Mouse (Mus musculus) midbrain, embryonic 16.5 days (tissue): ENCODE measurements around the gene Stxbp6. TPM values are rescaled to one million over a fixed set of nuclear protein-coding genes. Genes with fewer than 3 reads are reported as not detected.

ENCODE experiments used
- ATAC-seq: fragments of 200-750 bp; cut with Nextera tagmentation; 2 replicates; pipeline ENCODE4 v1.8.0; 2017; ENCODE audit warnings: moderate TSS enrichment
- H3K27ac ChIP-seq: fragments of 300-500 bp; sonication (generic); 2 replicates; pipeline ENCODE4 v1.5.1; 2014; ENCODE audit warnings: mild to moderate bottlenecking, low read length, mixed read lengths
- H3K27me3 ChIP-seq: fragments of 300-500 bp; sonication (generic); 2 replicates; pipeline ENCODE4 v1.6.1; 2014; ENCODE audit warnings: low read depth, low read length, mixed read lengths; ENCODE audit not compliant: control insufficient read depth, insufficient read depth
- H3K36me3 ChIP-seq: fragments of 300-500 bp; sonication (generic); 2 replicates; pipeline ENCODE4 v1.6.1; 2014; ENCODE audit warnings: mild to moderate bottlenecking, low read length, moderate library complexity, mixed read lengths; ENCODE audit not compliant: control insufficient read depth, insufficient read depth
- H3K4me1 ChIP-seq: fragments of 300-500 bp; sonication (generic); 2 replicates; pipeline ENCODE4 v1.6.1; 2014; ENCODE audit warnings: mild to moderate bottlenecking, low read length, mixed read lengths; ENCODE audit not compliant: control insufficient read depth, insufficient read depth
- H3K4me2 ChIP-seq: fragments of 300-500 bp; sonication (generic); 2 replicates; pipeline ENCODE4 v1.6.1; 2014; ENCODE audit warnings: mild to moderate bottlenecking, low read length, mixed read lengths
- H3K4me3 ChIP-seq: fragments of 300-500 bp; sonication (generic); 2 replicates; pipeline ENCODE4 v1.5.1; 2014; ENCODE audit warnings: low read depth, mild to moderate bottlenecking, low read length, moderate library complexity, mixed read lengths
- H3K9ac ChIP-seq: fragments of 300-500 bp; sonication (generic); 2 replicates; pipeline ENCODE4 v1.6.1; 2014; ENCODE audit warnings: low read depth, low read length, mixed read lengths
- H3K9me3 ChIP-seq: fragments of 300-500 bp; sonication (generic); replicated peaks from 2 replicates; pipeline ENCODE4 v1.6.1; 2014; ENCODE audit warnings: mild to moderate bottlenecking, low read length, mixed read lengths; ENCODE audit not compliant: control insufficient read depth, poor library complexity, severe bottlenecking
- WGBS: fragments of 180-500 bp; shearing (Covaris S2); extraction: QIAGEN DNeasy Blood & Tissue Kit; methylation state at CpG from one replicate; pipeline ENCODE4 v1.1.7; 2014; 5-methylcytosine and 5-hydroxymethylcytosine counted together
- polyA plus RNA-seq: library from polyadenylated mRNA; unstranded; fragments of >200 nt; fragmentation: Nextera tagmentation; extraction: Ambion mirVana; gene quantifications from 2 replicates; pipeline ENCODE4 v1.2.1, GENCODE M21; 2015

Stxbp6 gene
- polyA plus RNA-seq, 1 experiment from 2014 or later: 26.9 TPM

- no peaks in the 10 kb centered on the region for H3K9me3 ChIP-seq
- H3K9ac ChIP-seq: no peak overlapping the region
- WGBS: 49% methylated on average over 10 of the region's 10 CpGs
- no peak overlapping the region for H3K27ac ChIP-seq
- ATAC-seq: no peak
- H3K4me3 ChIP-seq: no peak overlapping the region
- H3K4me1 ChIP-seq: no peaks in the 10 kb centered on the region; the same call in 1 of the 2 replicates
- no peaks in the 10 kb centered on the region for H3K27me3 ChIP-seq
- no peak overlapping the region for H3K4me2 ChIP-seq
- no peaks in the 10 kb centered on the region for H3K36me3 ChIP-seq
These were observed 31.9 kb downstream of the Stxbp6 start for GRCm38 (mm10) chr12:45042591-45043091.

DNA sequence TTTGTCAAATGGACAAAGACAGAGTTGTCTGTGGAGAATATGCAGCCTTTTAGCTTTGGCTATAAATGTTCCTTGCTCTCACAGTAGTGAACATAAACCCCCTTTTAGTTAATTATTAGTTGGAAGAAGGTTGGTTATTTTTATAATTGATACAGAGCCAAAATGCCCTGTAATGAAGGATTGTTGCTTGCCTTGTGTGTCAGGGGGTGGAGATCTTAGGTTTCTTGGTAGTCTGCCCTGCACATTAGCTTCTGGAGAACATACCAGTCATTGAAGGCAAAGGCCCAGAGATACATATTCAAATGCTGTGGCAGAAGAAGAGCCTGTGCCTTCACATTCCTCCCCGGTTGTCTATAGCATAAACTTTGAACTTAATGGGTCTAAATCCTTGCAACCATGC lies 37.0 kb downstream of the Stxbp6 start:
- Histone ChIP-seq H3K4me3 (no peak overlapping the region), H3K36me3 (no peaks in the 10 kb centered on the region), H3K9ac (no peak overlapping the region), H3K4me2 (no peak overlapping the region), H3K27ac (no peak overlapping the region), H3K27me3 (no peaks in the 10 kb centered on the region), H3K9me3 (no peaks in the 10 kb centered on the region), H3K4me1 (no peaks in the 10 kb centered on the region)
- ATAC-seq: no peak
- 78% methylated on average over 1 of the region's 1 CpGs for WGBS

DNA sequence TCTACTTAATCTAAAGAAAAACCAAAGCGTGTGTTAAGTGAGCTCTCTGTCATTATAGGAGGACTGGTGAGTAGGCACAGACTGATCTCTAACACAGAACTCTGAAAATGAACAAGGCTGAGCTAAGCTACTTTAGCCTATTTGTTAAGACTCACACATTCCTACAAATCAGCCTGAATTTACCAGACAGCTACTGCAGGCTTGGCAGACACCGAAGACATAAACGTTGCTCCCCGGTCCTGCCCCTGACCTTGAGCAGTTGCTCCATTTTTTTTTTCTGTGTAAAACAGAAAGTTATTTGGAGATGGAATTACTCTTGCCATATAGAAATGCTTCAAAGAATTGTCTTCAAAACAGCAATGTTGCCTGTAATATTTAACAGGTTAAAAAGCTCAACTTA lies 37.4 kb downstream of the Stxbp6 start:
- ATAC-seq: no peak
- Histone ChIP-seq H3K27ac (no peak overlapping the region), H3K4me3 (no peak overlapping the region), H3K9me3 (no peaks in the 10 kb centered on the region), H3K4me1 (no peaks in the 10 kb centered on the region), H3K27me3 (no peaks in the 10 kb centered on the region), H3K4me2 (no peak overlapping the region), H3K9ac (no peak overlapping the region), H3K36me3 (no peaks in the 10 kb centered on the region)
- WGBS: 47% methylated on average over 4 of the region's 4 CpGs

- Histone ChIP-seq H3K27ac (no peak overlapping the region), H3K36me3 (no peaks in the 10 kb centered on the region), H3K4me2 (no peak overlapping the region), H3K4me1 (no peaks in the 10 kb centered on the region), H3K27me3 (no peaks in the 10 kb centered on the region), H3K9ac (no peak overlapping the region), H3K9me3 (no peaks in the 10 kb centered on the region), H3K4me3 (no peak overlapping the region)
- no peak for ATAC-seq
- 95% methylated on average over 3 of the region's 3 CpGs for WGBS
These were observed 43.8 kb downstream of the Stxbp6 start for GRCm38 (mm10) chr12:45030681-45031080.

- H3K4me2 ChIP-seq: no peak overlapping the region
- WGBS: 71% methylated on average over 1 of the region's 1 CpGs
- no peaks in the 10 kb centered on the region for H3K27me3 ChIP-seq
- H3K4me1 ChIP-seq: no peaks in the 10 kb centered on the region
- no peaks in the 10 kb centered on the region for H3K9me3 ChIP-seq
- H3K4me3 ChIP-seq: no peak overlapping the region
- ATAC-seq: no peak
- H3K9ac ChIP-seq: no peak overlapping the region
- no peaks in the 10 kb centered on the region for H3K36me3 ChIP-seq
- no peak overlapping the region for H3K27ac ChIP-seq
These were observed 48.2 kb downstream of the Stxbp6 start for GRCm38 (mm10) chr12:45026347-45026746.

- Histone ChIP-seq H3K36me3 (no peaks in the 10 kb centered on the region), H3K4me3 (no peak overlapping the region), H3K4me2 (no peak overlapping the region), H3K9ac (no peak overlapping the region), H3K27ac (no peak overlapping the region), H3K27me3 (no peaks in the 10 kb centered on the region), H3K9me3 (no peaks in the 10 kb centered on the region), H3K4me1 (no peaks in the 10 kb centered on the region)
- WGBS: 48% methylated on average over 3 of the region's 3 CpGs
- ATAC-seq: no peak
These were observed 54.5 kb downstream of the Stxbp6 start for GRCm38 (mm10) chr12:45020018-45020417.

GRCm38 (mm10) chr12:45019059-45019822 lies 55.3 kb downstream of the Stxbp6 start:
- 82% methylated on average over 12 of the region's 12 CpGs for WGBS
- Histone ChIP-seq H3K4me2 (no peak overlapping the region), H3K9ac (no peak overlapping the region), H3K9me3 (no peaks in the 10 kb centered on the region), H3K27ac (no peak overlapping the region), H3K4me3 (no peak overlapping the region), H3K36me3 (no peaks in the 10 kb centered on the region), H3K4me1 (no peaks in the 10 kb centered on the region), H3K27me3 (no peaks in the 10 kb centered on the region)
- ATAC-seq: no peak

- Histone ChIP-seq H3K36me3 (no peaks in the 10 kb centered on the region), H3K4me3 (no peak overlapping the region), H3K4me1 (no peaks in the 10 kb centered on the region), H3K4me2 (no peak overlapping the region), H3K27me3 (no peaks in the 10 kb centered on the region), H3K9me3 (no peaks in the 10 kb centered on the region), H3K27ac (no peak overlapping the region), H3K9ac (no peak overlapping the region)
- WGBS: 62% methylated on average over 5 of the region's 5 CpGs
- ATAC-seq: peak; percentile 78
These were observed 61.2 kb downstream of the Stxbp6 start for GRCm38 (mm10) chr12:45013246-45013756.

DNA sequence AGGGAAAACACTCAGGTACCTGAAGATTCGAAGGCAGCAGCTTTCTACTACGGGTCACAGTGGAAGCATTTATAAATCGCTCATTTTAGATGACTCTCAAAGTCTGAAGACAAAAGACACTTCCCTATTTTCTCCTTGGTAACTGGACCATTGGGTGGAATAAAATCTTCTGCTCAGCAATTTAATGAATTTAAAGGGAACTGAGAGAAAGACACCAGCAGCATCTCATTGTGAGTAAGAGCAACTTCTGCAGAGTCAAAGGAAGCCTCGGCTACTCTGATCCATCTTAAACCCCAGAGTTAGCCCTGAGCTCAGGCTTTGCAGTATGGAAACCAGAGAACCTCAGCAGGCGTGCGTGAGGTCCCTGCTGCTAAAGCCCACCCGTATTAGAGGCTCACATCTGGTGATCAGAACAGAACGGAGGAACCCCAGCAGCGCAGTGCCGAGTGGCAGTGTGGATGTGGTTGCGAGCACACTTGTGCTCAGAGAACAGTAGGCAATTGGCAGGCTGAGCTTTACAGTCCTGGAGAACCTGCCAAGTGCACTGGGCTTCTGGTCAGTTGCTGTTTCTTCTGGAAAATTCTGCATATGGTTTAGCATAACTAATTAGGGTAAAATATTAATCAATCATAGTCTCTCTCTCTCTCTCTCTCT lies 62.9 kb downstream of the Stxbp6 start:
- peak; percentile 63; the same call in 1 of the 2 replicates for ATAC-seq
- H3K4me1 ChIP-seq: no peaks in the 10 kb centered on the region
- no peaks in the 10 kb centered on the region for H3K27me3 ChIP-seq
- H3K4me2 ChIP-seq: no peak overlapping the region
- 62% methylated on average over 11 of the region's 11 CpGs for WGBS
- H3K4me3 ChIP-seq: no peak overlapping the region
- no peaks in the 10 kb centered on the region for H3K9me3 ChIP-seq
- H3K9ac ChIP-seq: no peak overlapping the region
- H3K36me3 ChIP-seq: no peaks in the 10 kb centered on the region
- no peak overlapping the region for H3K27ac ChIP-seq
